Mouse (Mus musculus) lung, postnatal 0 days (tissue): ENCODE measurements around the gene Mbd4. TPM values are rescaled to one million over a fixed set of nuclear protein-coding genes. Genes with fewer than 3 reads are reported as not detected.
"Not testable (repeated sequence)": the region's sequence is repeated elsewhere in the genome, so short reads cannot be mapped to it uniquely, and the experiment has no call there.

Experiments
- ATAC-seq: fragments of 200-750 bp; cut with Nextera tagmentation; 2 replicates; pipeline ENCODE4 v1.8.0; 2017; ENCODE audit warnings: moderate library complexity
- DNase-seq: peaks from one replicate; pipeline ENCODE4 v3.0.0-alpha.2; 2016; ENCODE audit warnings: low spot score
- H3K27ac ChIP-seq: fragments of 300-500 bp; sonication (generic); 2 replicates; pipeline ENCODE4 v1.5.1; 2014; ENCODE audit warnings: antibody characterized with exemption, mild to moderate bottlenecking, low read length, mixed read lengths
- H3K27me3 ChIP-seq: fragments of 300-500 bp; sonication (generic); replicated peaks from 2 replicates; pipeline ENCODE4 v1.6.1; 2014; ENCODE audit warnings: low read length, mixed read lengths; ENCODE audit not compliant: insufficient read depth
- H3K36me3 ChIP-seq: fragments of 300-500 bp; sonication (generic); 2 replicates; pipeline ENCODE4 v1.6.1; 2014; ENCODE audit warnings: low read length, mixed read lengths; ENCODE audit not compliant: insufficient read depth
- H3K4me1 ChIP-seq: fragments of 300-500 bp; sonication (generic); 2 replicates; pipeline ENCODE4 v1.6.1; 2014; ENCODE audit warnings: antibody characterized with exemption, low read depth, low read length, mixed read lengths; ENCODE audit not compliant: insufficient read depth
- H3K4me2 ChIP-seq: fragments of 300-500 bp; sonication (generic); replicated peaks from 2 replicates; pipeline ENCODE4 v1.6.1; 2014; ENCODE audit warnings: low read depth, mild to moderate bottlenecking, low read length, moderate library complexity, mixed read lengths
- H3K4me3 ChIP-seq: fragments of 300-500 bp; sonication (generic); 2 replicates; pipeline ENCODE4 v1.5.1; 2014; ENCODE audit warnings: low read depth, low read length
- H3K9ac ChIP-seq: fragments of 300-500 bp; sonication (generic); replicated peaks from 2 replicates; pipeline ENCODE4 v1.6.1; 2014; ENCODE audit warnings: low read depth, mild to moderate bottlenecking
- H3K9me3 ChIP-seq: fragments of 300-500 bp; sonication (generic); 2 replicates; pipeline ENCODE4 v1.6.1; 2016; ENCODE audit warnings: low read length, mixed read lengths
- CTCF ChIP-seq: IDR thresholded peaks from 2 replicates; pipeline ENCODE4 v1.5.1; 2016; ENCODE audit warnings: antibody characterized with exemption, mild to moderate bottlenecking
- EP300 ChIP-seq: IDR thresholded peaks from 2 replicates; pipeline ENCODE4 v1.6.1; 2016; ENCODE audit warnings: antibody characterized with exemption, mild to moderate bottlenecking, control low read depth
- WGBS: fragments of 180-500 bp; shearing (Covaris S2); extraction: QIAGEN DNeasy Blood & Tissue Kit; methylation state at CpG from one replicate; pipeline ENCODE4 v1.1.7; 2014; 5-methylcytosine and 5-hydroxymethylcytosine counted together
- polyA plus RNA-seq: library from polyadenylated mRNA; unstranded; fragments of >200 nt; fragmentation: Nextera tagmentation; extraction: Ambion mirVana; gene quantifications from 2 replicates; pipeline ENCODE4 v1.2.1, GENCODE M21; 2015

The Mbd4 gene
- polyA plus RNA-seq, 1 experiment from 2014 or later, result 4.5 TPM

DNA sequence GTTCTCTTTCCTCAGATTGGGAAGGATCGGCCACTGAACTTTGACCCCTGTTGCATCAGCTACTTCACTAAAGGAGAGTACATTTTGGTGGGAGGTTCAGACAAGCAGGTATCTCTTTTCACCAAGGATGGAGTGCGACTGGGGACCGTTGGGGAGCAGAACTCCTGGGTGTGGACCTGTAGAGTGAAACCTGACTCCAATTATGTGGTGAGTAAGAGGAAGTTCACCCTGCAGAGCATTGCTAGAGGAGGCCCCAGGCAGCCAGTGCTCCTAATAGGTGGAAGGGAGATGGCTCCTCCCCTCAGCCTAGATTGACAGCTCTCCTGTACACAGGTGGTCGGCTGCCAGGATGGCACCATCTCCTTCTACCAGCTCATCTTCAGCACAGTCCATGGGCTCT lies 33.7 kb upstream of the Mbd4 start:
- Histone ChIP-seq H3K27me3 (no peaks in the 10 kb centered on the region), H3K4me1 (peaks cover 6% of the 10 kb centered on the region; the same call in 1 of the 2 replicates), H3K36me3 (no peaks in the 10 kb centered on the region), H3K9me3 (no peaks in the 10 kb centered on the region), H3K9ac (no peak overlapping the region), H3K27ac (no peak overlapping the region), H3K4me2 (no peak overlapping the region), H3K4me3 (no peak overlapping the region)
- 59% methylated on average over 4 of the region's 4 CpGs for WGBS
- DNase-seq, result no peak
- no peak for ATAC-seq
- TF ChIP-seq EP300 (no peak), CTCF (no peak)

DNA sequence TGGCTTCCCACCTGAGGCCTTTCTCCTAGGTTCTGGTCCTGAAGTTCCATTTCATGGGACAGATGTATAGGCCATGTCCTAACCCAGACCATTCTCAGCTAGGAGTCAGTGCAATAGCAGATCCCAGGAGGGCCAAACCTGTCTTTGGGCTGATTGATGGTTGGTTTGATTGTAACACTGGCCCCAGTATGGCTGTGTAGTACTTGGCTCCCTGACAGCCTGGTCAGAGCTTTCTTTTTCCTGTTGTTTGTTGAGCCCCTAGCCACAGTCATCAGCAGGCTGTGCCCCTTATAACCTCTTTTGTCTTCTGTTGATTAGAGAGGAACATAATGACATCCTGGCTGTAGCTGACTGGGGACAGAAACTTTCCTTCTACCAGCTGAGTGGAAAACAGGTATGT lies 30.8 kb upstream of the Mbd4 start:
- peak; percentile 45 for ATAC-seq
- no peaks in the 10 kb centered on the region for H3K36me3 ChIP-seq
- TF ChIP-seq CTCF (no peak), EP300 (peak; percentile 37; the same call in 1 of the 2 replicates)
- no peak overlapping the region for H3K9ac ChIP-seq
- no peak overlapping the region for H3K4me3 ChIP-seq
- no peak overlapping the region for H3K4me2 ChIP-seq
- H3K27ac ChIP-seq, result no peak overlapping the region
- no peaks in the 10 kb centered on the region for H3K4me1 ChIP-seq
- H3K9me3 ChIP-seq, result no peaks in the 10 kb centered on the region
- H3K27me3 ChIP-seq, result no peaks in the 10 kb centered on the region
- DNase-seq, result peak; percentile 40

DNA sequence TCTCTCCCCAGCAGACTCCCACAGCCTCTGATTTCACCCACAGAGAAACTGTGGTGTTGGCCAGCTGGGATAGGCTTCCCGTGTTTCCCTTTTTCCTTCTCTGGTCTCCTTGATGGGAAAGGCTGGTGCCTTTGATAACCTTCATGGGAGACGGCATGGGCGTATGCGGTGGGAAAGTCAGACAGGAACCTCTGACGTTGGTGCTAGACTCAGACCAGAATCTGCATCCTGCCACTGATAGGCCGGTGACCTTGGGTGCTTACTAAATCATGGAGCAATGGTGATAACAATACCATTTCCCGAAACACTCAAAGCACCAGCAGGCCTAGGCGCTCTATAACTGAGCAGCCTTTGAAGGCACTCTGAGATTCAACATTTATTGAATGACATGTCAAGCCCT lies 27.6 kb upstream of the Mbd4 start:
- 66% methylated on average over 8 of the region's 8 CpGs for WGBS
- Histone ChIP-seq H3K4me2 (no peak overlapping the region), H3K27me3 (no peaks in the 10 kb centered on the region), H3K27ac (no peak overlapping the region), H3K9ac (no peak overlapping the region), H3K36me3 (no peaks in the 10 kb centered on the region), H3K9me3 (no peaks in the 10 kb centered on the region), H3K4me1 (peaks cover 6% of the 10 kb centered on the region; the same call in 1 of the 2 replicates), H3K4me3 (no peak overlapping the region)
- peak; percentile 60 for DNase-seq
- peak; percentile 85 for ATAC-seq
- TF ChIP-seq CTCF (no peak), EP300 (peak; percentile 78)

DNA sequence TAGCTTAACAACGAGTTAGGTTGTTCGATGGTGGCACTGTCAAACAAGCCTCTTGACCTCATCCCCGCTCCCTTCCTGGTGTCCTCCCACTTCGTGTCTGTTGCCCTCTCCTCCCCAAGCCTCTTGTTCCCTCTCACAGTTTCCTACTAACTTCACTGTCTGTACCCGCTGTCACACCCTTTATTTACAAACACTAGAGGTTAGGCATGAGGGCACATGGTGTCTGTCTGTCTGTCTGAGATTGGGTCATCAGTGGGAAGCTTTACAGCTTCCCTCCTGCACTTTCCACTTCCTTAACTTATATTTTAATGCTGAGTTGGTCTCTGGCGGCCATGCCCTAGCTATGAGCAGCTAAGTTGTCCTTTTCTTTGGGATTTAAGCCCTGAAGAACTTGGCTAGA lies 26.6 kb upstream of the Mbd4 start:
- Histone ChIP-seq H3K4me2 (no peak overlapping the region), H3K9ac (no peak overlapping the region), H3K4me1 (peaks cover 6% of the 10 kb centered on the region; the same call in 1 of the 2 replicates), H3K36me3 (no peaks in the 10 kb centered on the region), H3K4me3 (no peak overlapping the region), H3K27me3 (no peaks in the 10 kb centered on the region), H3K27ac (no peak overlapping the region), H3K9me3 (no peaks in the 10 kb centered on the region)
- ATAC-seq (no peak), DNase-seq (peak; percentile 40)
- no peak for TF ChIP-seq EP300
- no peak for TF ChIP-seq CTCF
- WGBS, result 70% methylated on average over 6 of the region's 6 CpGs

DNA sequence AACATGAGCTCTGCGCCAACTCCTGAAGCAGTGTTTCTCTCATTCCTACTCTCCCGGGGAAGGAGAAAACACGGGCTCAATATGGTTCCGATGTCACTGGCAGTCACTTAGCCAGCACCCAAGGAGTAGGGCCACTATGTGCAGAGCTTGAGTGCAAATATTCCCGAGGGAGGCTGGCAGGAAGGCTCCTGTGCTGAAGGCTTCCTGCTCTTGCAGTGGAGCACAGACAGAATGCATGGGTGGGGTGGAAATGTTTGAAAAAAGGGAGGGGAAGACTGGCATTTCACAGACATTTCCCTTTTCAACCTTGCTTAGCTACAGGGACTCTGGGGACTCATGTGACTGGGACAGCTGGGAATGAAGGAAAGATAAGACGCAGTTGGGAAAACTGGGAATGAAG lies 25.5 kb upstream of the Mbd4 start:
- TF ChIP-seq EP300, result peak; percentile 20; the same call in 1 of the 2 replicates
- no peak for TF ChIP-seq CTCF
- Histone ChIP-seq H3K4me3 (no peak overlapping the region), H3K9ac (no peak overlapping the region), H3K27ac (no peak overlapping the region; the same call in 1 of the 2 replicates), H3K4me2 (no peak overlapping the region), H3K27me3 (no peaks in the 10 kb centered on the region), H3K9me3 (no peaks in the 10 kb centered on the region), H3K36me3 (no peaks in the 10 kb centered on the region), H3K4me1 (peaks cover 6% of the 10 kb centered on the region; the same call in 1 of the 2 replicates)
- DNase-seq (peak; percentile 46), ATAC-seq (peak; percentile 43; the same call in 1 of the 2 replicates)
- 25% methylated on average over 6 of the region's 6 CpGs for WGBS

DNA sequence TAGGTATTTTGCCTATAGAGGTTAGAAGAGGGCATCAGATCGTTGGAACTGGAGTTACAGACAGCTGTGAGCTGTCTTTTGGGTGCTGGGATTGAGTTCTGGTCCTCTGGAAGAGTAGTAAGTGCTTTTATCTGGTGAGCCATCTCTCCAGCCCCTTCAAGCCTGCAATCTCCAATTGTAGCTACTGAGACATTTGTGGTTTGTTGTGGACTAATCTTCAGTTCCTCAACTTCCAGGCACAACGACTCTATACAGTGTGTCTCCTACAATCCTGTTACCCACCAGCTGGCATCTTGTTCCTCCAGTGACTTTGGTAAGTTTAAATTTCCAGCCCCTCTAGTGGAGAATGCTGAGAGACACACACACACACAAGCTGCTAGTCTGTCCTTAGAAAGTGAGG lies 24.1 kb upstream of the Mbd4 start:
- no peak for TF ChIP-seq EP300
- TF ChIP-seq CTCF, result no peak
- Histone ChIP-seq H3K9me3 (no peaks in the 10 kb centered on the region), H3K27ac (no peak overlapping the region), H3K4me3 (no peak overlapping the region), H3K9ac (no peak overlapping the region), H3K4me1 (peaks cover 6% of the 10 kb centered on the region; the same call in 1 of the 2 replicates), H3K36me3 (no peaks in the 10 kb centered on the region), H3K27me3 (no peaks in the 10 kb centered on the region), H3K4me2 (no peak overlapping the region)
- 83% methylated on average over 2 of the region's 2 CpGs for WGBS
- ATAC-seq, result no peak
- DNase-seq, result no peak

DNA sequence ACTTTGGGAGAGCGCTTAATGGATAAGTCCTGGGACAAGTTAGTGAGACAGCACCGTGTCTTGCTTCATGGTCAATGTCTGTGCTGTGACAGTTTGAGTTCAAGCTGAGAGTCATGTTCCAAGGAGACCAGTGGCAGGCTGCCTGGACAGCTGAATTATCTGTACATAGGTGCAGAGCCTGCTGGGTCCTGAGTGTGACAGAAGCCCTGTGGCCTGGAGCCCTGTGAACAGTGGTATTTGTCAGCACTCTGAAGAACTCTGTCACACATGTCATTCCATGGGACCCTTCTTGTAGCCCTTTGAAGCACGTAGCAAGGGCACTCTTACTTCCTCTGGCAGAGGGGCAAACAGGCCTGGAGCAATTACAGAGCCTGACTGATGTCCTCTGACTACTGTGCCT lies 18.1 kb upstream of the Mbd4 start:
- not testable (repeated sequence) for ATAC-seq

DNA sequence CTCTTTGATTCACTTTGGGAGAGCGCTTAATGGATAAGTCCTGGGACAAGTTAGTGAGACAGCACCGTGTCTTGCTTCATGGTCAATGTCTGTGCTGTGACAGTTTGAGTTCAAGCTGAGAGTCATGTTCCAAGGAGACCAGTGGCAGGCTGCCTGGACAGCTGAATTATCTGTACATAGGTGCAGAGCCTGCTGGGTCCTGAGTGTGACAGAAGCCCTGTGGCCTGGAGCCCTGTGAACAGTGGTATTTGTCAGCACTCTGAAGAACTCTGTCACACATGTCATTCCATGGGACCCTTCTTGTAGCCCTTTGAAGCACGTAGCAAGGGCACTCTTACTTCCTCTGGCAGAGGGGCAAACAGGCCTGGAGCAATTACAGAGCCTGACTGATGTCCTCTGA lies 14.0 kb upstream of the Mbd4 start:
- not testable (repeated sequence) for H3K36me3 ChIP-seq, DNase-seq, H3K4me2 ChIP-seq, H3K9ac ChIP-seq, H3K4me1 ChIP-seq, H3K27me3 ChIP-seq, H3K27ac ChIP-seq, ATAC-seq, H3K9me3 ChIP-seq, H3K4me3 ChIP-seq
- WGBS, result no CpG with 5 or more reads among the region's 3 CpGs

More for the DNA sequence above, 18.1 kb upstream of the Mbd4 start:
- H3K4me2 ChIP-seq, H3K27ac ChIP-seq, H3K9ac ChIP-seq, DNase-seq, H3K4me3 ChIP-seq, H3K9me3 ChIP-seq, H3K4me1 ChIP-seq, H3K27me3 ChIP-seq, H3K36me3 ChIP-seq: not testable (repeated sequence)
- no CpG with 5 or more reads among the region's 3 CpGs for whole genome bisulfite sequencing
